Mouse (Mus musculus) heart, embryonic 11.5 days (tissue): ENCODE results near the gene Otub1. TPM values are rescaled to one million over a fixed set of nuclear protein-coding genes. Genes with fewer than 3 reads are reported as not detected.
A peak's percentile ranks its signal among the peaks of the same experiment; 100 is the strongest.

ENCODE experiments used
- ATAC-seq: fragments of 200-750 bp; cut with Nextera tagmentation; replicated peaks from 2 replicates; pipeline ENCODE4 v1.8.0; 2017; ENCODE audit warnings: moderate library complexity; ENCODE audit not compliant: insufficient number of reproducible peaks, low FRiP score, low TSS enrichment
- H3K27ac ChIP-seq: fragments of 300-500 bp; sonication (generic); 2 replicates; pipeline ENCODE4 v1.5.1; 2014; ENCODE audit warnings: mild to moderate bottlenecking, low read depth, low read length
- H3K27me3 ChIP-seq: fragments of 300-500 bp; sonication (generic); 2 replicates; pipeline ENCODE4 v1.6.1; 2014; ENCODE audit warnings: mild to moderate bottlenecking, low read length, mixed read lengths; ENCODE audit not compliant: control insufficient read depth, insufficient read depth
- H3K36me3 ChIP-seq: fragments of 300-500 bp; sonication (generic); 2 replicates; pipeline ENCODE4 v1.6.1; 2014; ENCODE audit warnings: mild to moderate bottlenecking, low read length, moderate library complexity, mixed read lengths; ENCODE audit not compliant: control insufficient read depth, insufficient read depth
- H3K4me1 ChIP-seq: fragments of 300-500 bp; sonication (generic); 2 replicates; pipeline ENCODE4 v1.6.1; 2014; ENCODE audit warnings: low read length; ENCODE audit not compliant: control insufficient read depth, insufficient read depth
- H3K4me2 ChIP-seq: fragments of 300-500 bp; sonication (generic); 2 replicates; pipeline ENCODE4 v1.6.1; 2014; ENCODE audit warnings: mild to moderate bottlenecking, moderate library complexity
- H3K4me3 ChIP-seq: fragments of 300-500 bp; sonication (generic); 2 replicates; pipeline ENCODE4 v1.5.1; 2014; ENCODE audit warnings: low read depth, low read length
- H3K9ac ChIP-seq: fragments of 300-500 bp; sonication (generic); 2 replicates; pipeline ENCODE4 v1.6.1; 2014; ENCODE audit warnings: mild to moderate bottlenecking, low read depth, low read length, moderate library complexity
- H3K9me3 ChIP-seq: fragments of 300-500 bp; sonication (generic); replicated peaks from 2 replicates; pipeline ENCODE4 v1.6.1; 2016; ENCODE audit warnings: low read length; ENCODE audit not compliant: control insufficient read depth
- WGBS: fragments of 180-500 bp; shearing (Covaris S2); extraction: QIAGEN DNeasy Blood & Tissue Kit; methylation state at CpG from one replicate; pipeline ENCODE4 v1.1.7; 2014; ENCODE audit not compliant: insufficient replicate concordance; 5-methylcytosine and 5-hydroxymethylcytosine counted together
- polyA plus RNA-seq: library from polyadenylated mRNA; unstranded; fragments of >200 nt; fragmentation: Nextera tagmentation; extraction: Ambion mirVana; gene quantifications from 2 replicates; pipeline ENCODE4 v1.2.1, GENCODE M21; 2014

The Otub1 gene
- polyA plus RNA-seq, 1 experiment from 2014 or later, result 172 TPM

DNA sequence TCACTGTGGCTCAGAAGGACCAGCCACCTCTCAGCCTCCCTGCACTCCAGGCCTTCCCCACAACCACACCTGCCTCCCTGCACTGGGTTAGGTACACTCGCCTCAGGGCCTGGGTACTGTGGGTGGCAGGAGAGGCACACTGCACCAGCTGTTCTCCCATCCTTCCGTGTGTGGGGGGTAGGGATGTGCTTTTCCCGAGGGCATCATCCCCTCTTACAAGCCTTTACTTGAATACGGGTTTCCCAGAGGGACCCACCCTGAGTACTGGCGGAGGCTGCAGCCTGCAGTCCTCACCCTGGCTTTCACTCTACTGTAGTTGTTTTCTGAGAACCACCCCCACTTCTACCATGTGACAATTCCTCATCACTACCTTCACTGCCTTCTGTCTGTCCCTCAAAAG lies 19.0 kb downstream of the Otub1 start:
- 56% methylated on average over 5 of the region's 5 CpGs for WGBS
- Histone ChIP-seq H3K36me3 (no peaks in the 10 kb centered on the region), H3K4me1 (peaks cover 13% of the 10 kb centered on the region), H3K9ac (no peak overlapping the region), H3K4me2 (no peak overlapping the region), H3K27ac (no peak overlapping the region), H3K4me3 (no peak overlapping the region), H3K27me3 (peaks cover 59% of the 10 kb centered on the region), H3K9me3 (no peaks in the 10 kb centered on the region)
- no peak for ATAC-seq

DNA sequence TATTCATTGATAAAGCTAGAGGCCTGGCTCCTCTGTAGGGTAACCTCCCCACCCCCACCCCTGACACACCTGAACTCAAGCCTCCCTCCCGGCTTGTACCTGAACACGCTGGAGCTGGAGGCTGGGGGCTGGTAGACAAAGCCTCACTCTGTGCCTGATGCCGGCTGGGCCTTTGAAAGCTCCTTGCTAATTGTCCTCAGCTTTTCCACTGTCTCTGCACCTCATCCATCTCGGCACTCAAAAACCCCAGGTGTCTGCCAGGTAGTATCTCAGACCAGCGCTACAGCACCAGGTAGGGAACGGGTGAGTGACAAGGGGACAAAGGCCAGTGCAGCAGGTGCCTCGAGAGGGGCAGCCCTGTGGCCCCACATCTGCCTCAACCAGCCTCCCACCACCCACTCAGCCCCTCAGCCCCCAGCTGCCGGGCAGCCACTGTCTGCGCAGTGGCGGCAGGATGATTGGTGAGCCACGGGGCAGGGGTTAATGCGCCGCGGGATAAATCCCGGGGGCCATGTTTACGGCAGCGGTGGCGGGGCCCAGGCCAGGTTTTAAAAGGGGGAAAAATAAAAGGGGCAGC lies 20.3 kb downstream of the Otub1 start:
- peak overlapping the region; percentile 10; the same call in 1 of the 2 replicates for H3K4me2 ChIP-seq
- H3K4me3 ChIP-seq, result no peak overlapping the region
- peaks cover 72% of the 10 kb centered on the region for H3K27me3 ChIP-seq
- peaks cover 14% of the 10 kb centered on the region for H3K4me1 ChIP-seq
- H3K9ac ChIP-seq, result no peak overlapping the region
- no peaks in the 10 kb centered on the region for H3K36me3 ChIP-seq
- no peaks in the 10 kb centered on the region for H3K9me3 ChIP-seq
- no peak overlapping the region for H3K27ac ChIP-seq
- 13% methylated on average over 18 of the region's 18 CpGs for WGBS
- ATAC-seq, result no peak

DNA sequence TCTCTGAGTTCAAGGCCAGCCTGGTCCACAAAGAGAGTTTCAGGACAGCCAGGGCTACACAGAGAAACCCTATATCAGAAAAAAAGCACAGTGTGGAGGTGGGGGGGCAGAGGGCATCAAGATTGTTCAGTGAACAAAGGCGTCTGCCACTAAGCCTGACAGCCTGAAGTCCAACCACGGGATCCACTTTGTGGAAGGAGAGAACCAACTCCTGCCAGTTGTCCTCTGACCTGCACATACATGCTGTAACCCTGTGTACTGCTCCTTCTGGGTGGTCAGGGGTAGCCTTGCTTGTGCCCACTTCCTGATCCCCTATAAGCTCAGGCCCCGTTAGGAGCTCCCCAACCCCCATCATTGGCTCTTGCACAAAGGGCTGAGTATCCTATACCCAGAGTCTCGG lies 21.1 kb downstream of the Otub1 start:
- H3K27ac ChIP-seq, result no peak overlapping the region
- no peak overlapping the region for H3K9ac ChIP-seq
- WGBS, result 53% methylated on average over 4 of the region's 4 CpGs
- no peaks in the 10 kb centered on the region for H3K9me3 ChIP-seq
- peaks cover 14% of the 10 kb centered on the region for H3K4me1 ChIP-seq
- ATAC-seq, result no peak
- no peak overlapping the region for H3K4me3 ChIP-seq
- no peak overlapping the region for H3K4me2 ChIP-seq
- H3K36me3 ChIP-seq, result no peaks in the 10 kb centered on the region
- H3K27me3 ChIP-seq, result peaks cover 77% of the 10 kb centered on the region

DNA sequence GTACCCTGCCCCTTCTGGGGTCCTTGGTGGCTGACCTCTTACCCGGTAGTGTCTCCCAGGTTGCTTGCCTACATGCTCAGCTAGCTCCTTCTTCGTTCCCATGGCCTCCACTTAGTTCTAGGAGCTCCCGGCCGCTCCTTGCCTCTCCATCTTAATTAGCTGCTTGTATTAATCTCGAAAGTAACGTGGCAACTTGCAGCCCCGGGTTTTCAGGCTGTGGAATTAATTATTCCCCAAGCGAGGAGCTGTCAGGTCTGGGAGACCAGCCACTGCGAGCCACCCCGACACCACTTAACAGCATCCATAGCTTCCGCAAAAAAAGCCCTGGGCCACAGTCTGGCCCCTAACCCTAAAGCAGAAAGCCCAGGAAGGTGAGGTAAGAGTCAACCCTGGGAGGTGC lies 22.7 kb downstream of the Otub1 start:
- ATAC-seq, result no peak
- Histone ChIP-seq H3K27ac (no peak overlapping the region), H3K4me2 (no peak overlapping the region), H3K36me3 (no peaks in the 10 kb centered on the region), H3K4me3 (no peak overlapping the region), H3K9me3 (no peaks in the 10 kb centered on the region), H3K27me3 (peaks cover 72% of the 10 kb centered on the region), H3K4me1 (peaks cover 14% of the 10 kb centered on the region), H3K9ac (no peak overlapping the region)
- WGBS, result 51% methylated on average over 11 of the region's 11 CpGs

DNA sequence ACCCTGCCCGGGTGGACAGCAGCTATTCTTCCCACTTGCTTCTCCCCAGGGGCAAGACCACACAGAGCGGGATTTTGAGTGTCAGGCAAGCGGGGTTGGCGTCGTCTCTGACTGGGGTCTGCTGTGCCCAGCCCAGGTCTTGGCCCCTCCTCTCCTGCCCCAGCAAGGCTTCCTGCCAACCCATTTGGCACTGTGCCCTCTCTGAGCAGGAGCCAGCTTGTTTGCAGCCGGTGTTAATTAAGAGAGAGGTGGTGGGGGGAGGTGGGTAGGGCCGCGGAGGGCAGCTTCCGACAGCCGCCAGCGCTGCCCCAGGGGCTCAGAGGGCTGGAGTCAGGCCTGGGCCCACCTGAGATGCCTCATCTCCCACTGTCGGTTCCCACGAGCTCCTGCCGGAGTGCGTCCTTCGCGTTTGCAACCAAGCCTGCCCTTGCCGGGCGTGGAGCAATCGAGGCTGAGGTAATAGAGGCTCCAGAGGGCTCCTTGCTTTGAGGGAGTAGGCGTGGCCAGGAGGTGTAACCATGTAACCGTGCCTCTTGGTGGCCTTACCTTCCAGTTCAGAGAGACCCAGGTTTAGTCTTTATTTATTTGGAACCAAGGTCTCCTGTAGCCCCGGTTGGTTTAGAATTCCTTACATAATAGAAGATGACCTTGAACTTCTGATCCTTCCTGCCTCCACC lies 23.7 kb downstream of the Otub1 start:
- Histone ChIP-seq H3K27me3 (peaks cover 71% of the 10 kb centered on the region), H3K27ac (no peak overlapping the region), H3K4me3 (0 out of 2 replicates have a peak overlapping the region, but pooled peaks have one; percentile 5), H3K9me3 (no peaks in the 10 kb centered on the region), H3K4me1 (peaks cover 14% of the 10 kb centered on the region), H3K4me2 (peak overlapping the region; percentile 51), H3K9ac (no peak overlapping the region), H3K36me3 (no peaks in the 10 kb centered on the region)
- 4% methylated on average over 23 of the region's 23 CpGs for WGBS
- peak; percentile 39; the same call in 1 of the 2 replicates for ATAC-seq

DNA sequence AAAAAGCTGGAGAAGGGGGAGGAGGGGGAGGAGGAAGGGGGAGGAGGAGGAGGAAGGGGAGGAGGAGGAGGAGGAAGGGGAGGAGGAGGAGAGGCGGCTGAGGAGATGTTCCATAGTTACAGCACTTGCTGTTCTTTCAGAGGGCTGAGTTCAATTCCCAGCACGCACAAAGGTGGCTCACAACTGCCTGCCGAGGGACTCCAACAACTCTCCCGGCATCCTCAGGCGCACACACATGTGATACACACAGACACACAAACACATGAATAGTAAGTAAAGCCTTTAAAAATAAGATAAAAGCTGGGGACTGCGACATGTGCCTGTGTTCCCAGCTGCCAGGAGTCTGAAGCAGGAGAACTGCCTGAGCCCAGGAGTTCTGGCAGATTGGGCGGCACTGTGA lies 24.6 kb downstream of the Otub1 start:
- Histone ChIP-seq H3K9ac (no peak overlapping the region), H3K4me3 (no peak overlapping the region), H3K9me3 (no peaks in the 10 kb centered on the region), H3K27me3 (peaks cover 65% of the 10 kb centered on the region), H3K4me2 (no peak overlapping the region), H3K4me1 (peaks cover 14% of the 10 kb centered on the region), H3K36me3 (no peaks in the 10 kb centered on the region), H3K27ac (no peak overlapping the region)
- WGBS, result 59% methylated on average over 7 of the region's 7 CpGs
- no peak for ATAC-seq

DNA sequence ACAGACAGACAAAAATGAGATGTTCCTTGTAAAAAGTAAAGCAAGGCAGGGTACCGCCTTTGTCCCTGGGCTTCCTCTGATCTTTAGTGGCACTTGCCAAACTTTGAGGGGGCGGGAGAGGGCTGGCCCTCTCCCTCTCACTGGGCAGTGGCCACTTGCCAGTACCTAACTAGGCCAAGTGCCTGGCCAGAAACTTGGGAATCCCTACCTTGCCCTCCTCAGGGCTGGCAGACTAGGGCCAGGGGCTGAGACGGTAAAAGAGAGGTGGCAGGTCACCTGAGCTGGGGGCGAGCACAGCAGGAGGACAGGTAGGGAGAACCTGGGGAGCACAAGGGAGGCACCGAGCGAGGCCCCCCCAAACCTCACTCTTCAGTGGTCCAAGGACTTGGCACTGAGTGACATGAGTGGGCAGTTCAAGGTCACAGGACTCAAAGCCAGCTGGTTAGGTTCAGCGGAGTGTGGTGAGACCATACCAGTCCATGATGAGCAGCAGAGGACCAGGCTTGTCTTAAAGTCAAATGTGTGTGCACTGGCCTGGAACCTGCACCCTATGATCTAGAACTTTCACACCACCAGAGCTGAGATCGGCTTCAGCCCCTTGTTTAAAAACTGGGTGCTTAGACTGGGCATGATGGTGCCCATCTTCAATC lies 25.2 kb downstream of the Otub1 start:
- Histone ChIP-seq H3K4me3 (no peak overlapping the region), H3K36me3 (no peaks in the 10 kb centered on the region), H3K4me2 (no peak overlapping the region), H3K27me3 (peaks cover 61% of the 10 kb centered on the region), H3K4me1 (peaks cover 14% of the 10 kb centered on the region), H3K9me3 (no peaks in the 10 kb centered on the region), H3K9ac (no peak overlapping the region), H3K27ac (no peak overlapping the region)
- ATAC-seq, result no peak
- 71% methylated on average over 8 of the region's 8 CpGs for WGBS

DNA sequence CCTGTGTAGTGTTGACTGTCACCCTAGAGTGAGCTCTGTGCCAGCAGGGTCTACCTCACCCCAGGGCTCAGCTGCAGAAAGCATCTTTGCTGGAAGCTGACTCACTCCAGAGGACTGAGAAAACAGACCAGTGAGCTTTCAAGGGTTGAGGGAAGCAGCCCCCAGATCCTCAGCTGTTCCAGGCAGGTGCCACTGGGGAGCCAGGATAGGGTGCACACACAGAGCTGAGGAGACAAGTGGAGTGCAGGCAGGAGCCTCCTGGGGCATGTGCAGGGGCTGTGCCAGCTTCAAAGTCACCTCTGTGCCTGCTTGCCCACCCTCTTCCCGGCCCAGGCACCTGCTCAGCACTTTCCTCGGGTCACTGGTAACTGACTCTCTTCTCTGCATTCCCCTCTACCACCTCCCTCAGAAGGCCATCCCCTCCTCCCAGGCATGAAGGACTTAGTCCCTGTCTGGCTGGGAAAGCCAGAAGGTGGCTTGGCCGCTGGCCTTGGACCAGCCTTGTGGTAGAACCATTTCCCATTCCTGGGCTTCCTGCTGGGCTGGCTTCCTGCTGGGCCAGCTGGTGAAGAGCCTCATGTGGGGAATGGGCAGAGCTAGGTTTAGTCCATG lies 27.2 kb downstream of the Otub1 start:
- H3K27me3 ChIP-seq, result peaks cover 47% of the 10 kb centered on the region
- H3K9me3 ChIP-seq, result no peaks in the 10 kb centered on the region
- WGBS, result 38% methylated on average over 3 of the region's 3 CpGs
- no peak overlapping the region for H3K9ac ChIP-seq
- no peak for ATAC-seq
- H3K4me2 ChIP-seq, result no peak overlapping the region
- H3K4me1 ChIP-seq, result peaks cover 14% of the 10 kb centered on the region
- H3K4me3 ChIP-seq, result no peak overlapping the region
- H3K36me3 ChIP-seq, result no peaks in the 10 kb centered on the region
- H3K27ac ChIP-seq, result no peak overlapping the region
